Mouse (Mus musculus): ENCODE measurements at regions not wholly inside any gene's neighbourhood (a gene's known extent, or its start where the extent isn't known, plus 50 kb on each side); places are given as distances from the start of the nearest gene placed in this dataset.

DNA sequence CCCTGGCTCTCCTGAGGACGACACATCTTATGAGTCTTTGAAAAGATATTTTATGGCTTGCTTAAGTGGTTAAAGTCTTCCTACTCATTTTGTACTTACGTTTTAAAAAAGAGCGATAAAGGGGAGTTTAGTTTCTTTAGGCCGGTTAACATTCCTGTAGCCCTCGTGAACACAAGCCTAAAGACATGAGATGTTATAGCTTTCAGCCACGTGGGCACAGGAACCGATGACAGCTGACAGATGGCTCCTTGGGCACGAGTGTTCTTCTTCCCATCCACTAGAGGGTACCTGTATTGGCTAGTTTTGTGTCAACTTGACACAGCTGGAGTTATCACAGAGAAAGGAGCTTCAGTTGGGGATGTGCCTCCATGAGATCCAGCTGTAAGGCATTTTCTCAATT lies 63.8 kb upstream of the Caprin1 start:
- TF ChIP-seq CTCF (IDR thresholded peaks at IDR 0.05; ENCODE audit: low read depth) (no peak), EP300 (IDR thresholded peaks at IDR 0.05; ENCODE audit: low read depth) (no peak)
